Mouse (Mus musculus) olfactory bulb, adult 2 months (tissue): Measurements from ENCODE around the gene Smg6.

Experiments used
- CTCF ChIP-seq: fragments of 200-500 bp; IDR thresholded peaks from 2 replicates; pipeline ENCODE4 v1.5.1; 2012; ENCODE audit warnings: low read depth, mild to moderate bottlenecking, low read length, moderate library complexity; ENCODE audit not compliant: insufficient read depth
- POLR2A ChIP-seq: fragments of 200-500 bp; IDR thresholded peaks from 2 replicates; pipeline ENCODE4 v1.6.1; 2012; ENCODE audit warnings: mild to moderate bottlenecking, low read depth, low read length, moderate library complexity; ENCODE audit not compliant: insufficient read depth

GRCm38 (mm10) chr11:75210755-75211154 is 285.1 kb downstream of the Smg6 start:
- no peak for TF ChIP-seq CTCF
- TF ChIP-seq POLR2A, result no peak
